Mouse (Mus musculus) neural tube, embryonic 15.5 days (tissue): ENCODE data around the gene Isg20l2. TPM values are rescaled to one million over a fixed set of nuclear protein-coding genes. Genes with fewer than 3 reads are reported as not detected.
A peak's percentile ranks its signal among the peaks of the same experiment; 100 is the strongest.
"Not testable (repeated sequence)": the region's sequence is repeated elsewhere in the genome, so short reads cannot be mapped to it uniquely, and the experiment has no call there.

ENCODE experiments used
- ATAC-seq: fragments of 200-750 bp; cut with Nextera tagmentation; 2 replicates; pipeline ENCODE4 v1.8.0; 2017; ENCODE audit warnings: mild to moderate bottlenecking, moderate TSS enrichment, moderate library complexity; ENCODE audit not compliant: low FRiP score
- H3K27ac ChIP-seq: fragments of 300-500 bp; sonication (generic); replicated peaks from 2 replicates; pipeline ENCODE4 v1.5.1; 2015; ENCODE audit warnings: mild to moderate bottlenecking, inconsistent platforms
- H3K27me3 ChIP-seq: fragments of 300-500 bp; sonication (generic); replicated peaks from 2 replicates; pipeline ENCODE4 v1.6.1; 2015; ENCODE audit warnings: inconsistent platforms
- H3K36me3 ChIP-seq: fragments of 300-500 bp; sonication (generic); 2 replicates; pipeline ENCODE4 v1.6.1; 2015; ENCODE audit warnings: inconsistent platforms
- H3K4me1 ChIP-seq: fragments of 300-500 bp; sonication (generic); 2 replicates; pipeline ENCODE4 v1.6.1; 2015; ENCODE audit warnings: inconsistent platforms
- H3K4me2 ChIP-seq: fragments of 300-500 bp; sonication (generic); 2 replicates; pipeline ENCODE4 v1.6.1; 2015; ENCODE audit warnings: inconsistent platforms, mild to moderate bottlenecking, moderate library complexity
- H3K4me3 ChIP-seq: fragments of 300-500 bp; sonication (generic); replicated peaks from 2 replicates; pipeline ENCODE4 v1.5.1; 2015; ENCODE audit warnings: mild to moderate bottlenecking, inconsistent platforms
- H3K9ac ChIP-seq: fragments of 300-500 bp; sonication (generic); replicated peaks from 2 replicates; pipeline ENCODE4 v1.6.1; 2015; ENCODE audit warnings: mild to moderate bottlenecking, inconsistent platforms
- H3K9me3 ChIP-seq: fragments of 300-500 bp; sonication (generic); replicated peaks from 2 replicates; pipeline ENCODE4 v1.6.1; 2016; ENCODE audit warnings: inconsistent platforms
- WGBS: fragments of 180-500 bp; shearing (Covaris S2); methylation state at CpG from one replicate; pipeline ENCODE4 v1.1.7; 2015; ENCODE audit warnings: mixed read lengths; 5-methylcytosine and 5-hydroxymethylcytosine counted together
- polyA plus RNA-seq: library from polyadenylated mRNA; unstranded; fragments of >200 nt; fragmentation: Nextera tagmentation; extraction: Ambion mirVana; gene quantifications from 2 replicates; pipeline ENCODE4 v1.2.1, GENCODE M21; 2015

The Isg20l2 gene
- polyA plus RNA-seq, 1 experiment from 2014 or later: 21.6 TPM

DNA sequence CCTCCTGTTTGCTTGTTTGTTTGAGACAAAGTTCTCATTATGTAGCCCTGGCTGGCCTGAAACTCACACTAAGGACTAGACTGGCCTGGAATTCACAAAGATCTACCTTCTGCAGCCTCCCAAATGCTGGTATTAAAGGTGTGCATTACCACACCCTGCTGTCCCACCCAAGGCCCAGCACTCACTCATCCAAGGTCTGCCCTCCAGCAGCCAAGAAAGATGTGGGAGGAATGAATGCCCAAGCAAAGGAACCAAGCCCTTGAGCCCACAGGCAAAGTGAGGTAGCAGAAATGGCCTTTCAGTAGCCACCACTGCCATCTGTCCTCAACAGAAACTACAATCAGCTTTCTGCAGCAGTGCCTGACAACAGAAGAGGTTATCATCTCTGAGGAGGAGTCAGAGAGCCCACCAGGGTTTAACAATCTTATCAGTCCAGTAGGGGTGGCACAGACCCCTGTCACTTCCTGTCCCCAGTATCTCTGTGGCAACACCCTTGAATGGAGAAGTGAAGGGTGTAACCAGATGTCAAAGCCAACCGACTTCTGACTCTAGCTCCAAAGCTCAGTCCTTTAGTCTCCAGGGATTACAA lies 29.0 kb upstream of the Isg20l2 start:
- Histone ChIP-seq H3K9ac (no peak overlapping the region), H3K4me1 (no peaks in the 10 kb centered on the region), H3K9me3 (no peaks in the 10 kb centered on the region), H3K4me3 (no peak overlapping the region), H3K36me3 (no peaks in the 10 kb centered on the region), H3K27me3 (no peaks in the 10 kb centered on the region), H3K4me2 (no peak overlapping the region), H3K27ac (no peak overlapping the region)
- 73% methylated on average over 1 of the region's 1 CpGs for WGBS
- no peak for ATAC-seq

DNA sequence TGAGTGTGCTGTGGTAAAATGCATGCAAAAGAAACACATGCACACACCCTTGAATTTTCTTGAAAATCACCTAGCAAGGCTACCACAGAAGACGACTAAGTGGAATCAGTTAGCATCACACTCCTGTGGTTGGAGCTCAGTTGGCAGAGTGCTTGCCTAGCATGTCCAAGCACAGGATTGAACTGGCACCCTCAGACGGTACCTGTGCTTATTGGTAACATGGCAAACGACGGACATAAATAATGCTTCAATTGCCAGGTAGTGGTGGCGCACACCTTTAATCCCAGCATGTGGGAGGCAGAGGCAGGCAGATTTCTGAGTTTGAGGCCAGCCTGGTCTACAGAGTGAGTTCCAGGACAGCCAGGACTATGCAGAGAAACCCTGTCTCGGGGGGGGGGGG lies 28.2 kb upstream of the Isg20l2 start:
- not testable (repeated sequence) for H3K4me2 ChIP-seq, H3K9me3 ChIP-seq, H3K9ac ChIP-seq, H3K27ac ChIP-seq, H3K4me3 ChIP-seq, H3K4me1 ChIP-seq, H3K27me3 ChIP-seq, H3K36me3 ChIP-seq, ATAC-seq
- 89% methylated on average over 5 of the region's 6 CpGs for WGBS

DNA sequence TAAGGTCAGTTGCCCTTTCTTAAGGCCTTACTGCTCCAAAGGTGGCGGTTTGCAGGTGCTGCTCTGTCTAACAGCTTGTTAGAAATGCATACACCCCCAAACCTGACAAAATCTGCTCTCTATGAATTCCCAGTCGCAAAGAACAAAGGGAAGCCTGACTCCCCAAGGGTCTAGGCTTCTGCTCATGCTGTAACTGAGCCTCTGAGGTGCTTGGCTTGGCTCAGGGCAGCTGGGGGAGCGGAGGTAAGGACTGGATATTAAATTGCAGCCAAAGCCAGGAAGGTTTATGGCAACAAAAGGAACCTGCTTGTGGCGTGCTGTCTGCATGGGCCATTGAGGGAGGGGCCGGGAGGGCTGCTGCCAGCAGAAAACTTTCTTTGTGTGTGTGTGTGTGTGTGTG lies 26.3 kb upstream of the Isg20l2 start:
- no peak for ATAC-seq
- H3K9me3 ChIP-seq: no peaks in the 10 kb centered on the region
- WGBS: 58% methylated on average over 5 of the region's 5 CpGs
- no peak overlapping the region for H3K27ac ChIP-seq
- no peaks in the 10 kb centered on the region for H3K36me3 ChIP-seq
- peaks cover 18% of the 10 kb centered on the region for H3K4me1 ChIP-seq
- no peak overlapping the region for H3K9ac ChIP-seq
- H3K27me3 ChIP-seq: no peaks in the 10 kb centered on the region
- H3K4me2 ChIP-seq: no peak overlapping the region
- H3K4me3 ChIP-seq: no peak overlapping the region

DNA sequence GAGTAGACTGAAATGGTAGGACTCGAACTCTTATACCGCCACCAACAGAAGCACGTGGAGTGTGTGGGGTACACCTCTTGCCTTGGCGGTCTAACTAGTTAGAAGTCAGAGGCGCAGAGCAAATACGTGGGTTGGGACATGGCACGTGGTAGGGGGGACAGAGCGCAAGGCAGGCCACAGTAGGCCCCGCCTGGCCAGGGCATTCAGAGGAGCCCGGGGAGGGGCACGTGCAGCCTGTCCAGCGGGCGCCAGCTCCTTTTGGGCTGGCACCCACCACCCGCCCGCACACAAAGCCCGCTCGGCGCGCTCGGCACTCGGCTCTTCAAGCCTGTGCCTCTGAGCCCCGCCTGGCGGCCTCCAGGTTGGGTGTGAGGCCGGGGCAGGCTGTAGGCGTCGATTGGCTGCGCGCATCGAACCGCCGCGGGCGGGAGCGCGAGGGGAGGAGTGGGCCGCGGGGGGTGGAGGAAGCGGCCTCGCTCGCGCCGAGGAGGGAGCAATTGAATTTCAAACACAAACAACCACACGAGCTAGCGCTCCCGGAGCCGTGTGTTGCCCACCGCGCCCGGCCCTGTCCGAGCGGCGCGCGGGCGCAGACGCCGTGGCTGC lies 24.1 kb upstream of the Isg20l2 start, which contains the start of gene Hdgf:
Gene Hdgf, plus strand, starts transcription at position 442 of the 606 bp plus-strand sequence.
- Histone ChIP-seq H3K36me3 (no peaks in the 10 kb centered on the region), H3K4me3 (peak within 1 kb of the TSS; percentile 97), H3K27ac (peak within 1 kb of the TSS; percentile 96), H3K4me2 (peak within 1 kb of the TSS; percentile 96), H3K27me3 (no peaks in the 10 kb centered on the region), H3K9ac (peak within 1 kb of the TSS; percentile 91), H3K4me1 (peaks cover 40% of the 10 kb centered on the region), H3K9me3 (no peaks in the 10 kb centered on the region)
- WGBS: under 1% methylated on average over 53 of the region's 57 CpGs
- peak; percentile 94 for ATAC-seq

DNA sequence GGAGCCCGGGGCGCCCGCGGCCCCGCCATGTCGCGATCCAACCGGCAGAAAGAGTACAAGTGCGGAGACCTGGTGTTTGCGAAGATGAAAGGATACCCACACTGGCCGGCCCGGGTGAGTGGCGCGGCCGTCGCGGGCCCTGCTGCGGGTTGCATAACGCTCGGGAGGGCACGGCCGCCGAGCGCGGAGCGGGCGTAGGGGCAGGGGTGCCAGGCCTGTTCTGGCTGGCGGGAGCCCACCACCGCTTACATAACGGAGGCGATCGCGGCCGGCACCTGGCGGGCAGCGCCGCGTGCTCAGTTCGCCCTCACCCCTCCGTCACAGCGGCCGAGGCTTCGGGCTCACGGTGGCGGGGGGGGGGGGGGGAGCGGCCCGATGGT lies 23.5 kb upstream of the Isg20l2 start:
- H3K27me3 ChIP-seq: no peaks in the 10 kb centered on the region
- H3K4me1 ChIP-seq: peaks cover 44% of the 10 kb centered on the region
- H3K9ac ChIP-seq: peak overlapping the region; percentile 91
- no peaks in the 10 kb centered on the region for H3K36me3 ChIP-seq
- ATAC-seq: peak; percentile 60
- peak overlapping the region; percentile 96 for H3K27ac ChIP-seq
- H3K9me3 ChIP-seq: no peaks in the 10 kb centered on the region
- peak overlapping the region; percentile 96 for H3K4me2 ChIP-seq
- WGBS: under 1% methylated on average over 44 of the region's 47 CpGs
- peak overlapping the region; percentile 97 for H3K4me3 ChIP-seq

DNA sequence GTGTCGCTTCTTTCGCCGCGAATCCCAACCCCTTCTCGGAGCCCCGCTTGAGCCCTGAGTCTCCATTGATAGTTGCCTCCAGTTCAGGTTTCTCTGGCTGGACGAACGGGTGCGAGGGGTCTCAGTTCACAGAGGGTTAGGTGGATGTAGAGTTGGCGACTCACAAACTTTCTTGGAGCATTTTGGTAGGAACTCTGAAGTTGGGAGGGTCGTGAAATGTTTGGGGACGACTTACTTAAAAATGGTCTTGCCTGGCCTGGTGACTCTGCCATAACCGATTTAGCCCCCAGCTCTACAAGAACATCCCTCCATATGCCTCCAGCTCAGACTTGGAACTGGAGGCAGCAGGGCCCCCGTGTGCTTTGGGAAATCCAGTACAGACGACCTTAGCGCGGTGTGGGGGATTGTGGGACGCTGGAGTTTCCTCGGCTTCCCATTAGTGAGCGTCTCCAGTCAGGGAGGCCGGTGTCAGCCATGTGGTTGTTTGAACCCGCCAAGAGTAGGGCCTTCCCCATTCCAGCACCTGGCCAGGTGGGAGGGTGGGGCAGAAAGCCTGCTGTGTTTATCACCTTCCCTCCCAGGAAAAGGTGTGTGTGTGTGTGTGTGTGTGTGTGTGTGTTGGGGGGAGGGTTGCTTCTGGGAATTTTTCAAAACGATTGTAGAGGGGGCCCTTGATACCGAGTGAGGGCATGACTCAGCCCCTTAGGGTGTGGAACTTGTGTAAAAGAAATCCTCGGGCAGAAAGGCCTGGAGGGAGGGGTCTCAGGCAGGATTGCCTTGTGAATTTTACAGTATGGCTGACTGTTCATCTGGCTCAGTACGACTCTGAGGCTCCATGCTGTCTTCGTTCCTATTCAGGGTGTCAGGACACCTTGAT lies 22.9 kb upstream of the Isg20l2 start:
- Histone ChIP-seq H3K4me3 (peak overlapping the region; percentile 97), H3K4me2 (peak overlapping the region; percentile 96), H3K36me3 (no peaks in the 10 kb centered on the region), H3K27ac (peak overlapping the region; percentile 96), H3K4me1 (peaks cover 46% of the 10 kb centered on the region), H3K9me3 (no peaks in the 10 kb centered on the region), H3K27me3 (no peaks in the 10 kb centered on the region), H3K9ac (peak overlapping the region; percentile 91)
- no peak for ATAC-seq
- under 1% methylated on average over 27 of the region's 27 CpGs for WGBS

DNA sequence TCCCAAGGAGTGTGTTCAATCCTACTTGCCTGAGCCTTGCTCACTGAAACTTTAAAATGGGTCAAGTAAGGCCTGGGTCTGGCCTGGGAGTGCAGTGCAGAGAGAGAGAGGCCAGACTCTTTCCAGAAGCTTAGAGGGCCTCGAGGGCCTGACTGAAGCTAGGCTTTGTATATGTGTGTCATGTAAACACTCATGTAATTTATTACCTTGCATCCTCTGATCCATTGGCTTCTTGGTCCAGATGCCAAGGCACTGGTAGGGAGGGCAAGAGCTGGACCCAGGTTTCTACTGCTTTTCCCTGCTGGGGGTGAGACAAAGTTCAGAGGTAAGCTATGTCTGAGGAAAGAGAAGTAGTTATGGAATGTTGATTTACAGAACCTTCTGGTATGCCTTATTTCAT lies 22.2 kb upstream of the Isg20l2 start:
- no peaks in the 10 kb centered on the region for H3K36me3 ChIP-seq
- peak overlapping the region; percentile 96 for H3K4me2 ChIP-seq
- ATAC-seq: no peak
- no peaks in the 10 kb centered on the region for H3K9me3 ChIP-seq
- H3K9ac ChIP-seq: peak overlapping the region; percentile 91
- H3K27me3 ChIP-seq: no peaks in the 10 kb centered on the region
- H3K4me1 ChIP-seq: peaks cover 46% of the 10 kb centered on the region
- peak overlapping the region; percentile 97 for H3K4me3 ChIP-seq
- WGBS: 6% methylated on average over 1 of the region's 1 CpGs
- peak overlapping the region; percentile 96; the same call in 1 of the 2 replicates for H3K27ac ChIP-seq

DNA sequence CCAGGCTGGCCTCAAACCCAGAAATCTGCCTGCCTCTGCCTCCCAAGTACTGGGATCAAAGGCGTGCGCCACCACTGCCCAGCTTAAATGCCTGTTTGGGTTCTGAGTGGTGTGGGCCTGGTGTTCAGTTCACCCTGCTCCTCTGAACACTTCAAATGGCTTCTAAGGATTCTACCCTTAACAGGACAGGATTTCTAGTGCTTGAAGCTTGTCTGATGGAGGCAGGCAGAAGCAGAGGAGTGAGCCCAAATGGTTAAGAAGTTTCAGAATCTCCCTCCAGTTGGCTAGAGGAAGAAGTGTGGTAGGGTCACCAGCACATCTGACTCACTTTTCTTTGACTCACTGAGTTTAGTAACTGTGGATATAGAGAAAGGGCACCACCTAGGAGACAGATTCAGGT lies 20.7 kb upstream of the Isg20l2 start:
- H3K4me2 ChIP-seq: peak overlapping the region; percentile 64
- 93% methylated on average over 2 of the region's 2 CpGs for WGBS
- no peak for ATAC-seq

DNA sequence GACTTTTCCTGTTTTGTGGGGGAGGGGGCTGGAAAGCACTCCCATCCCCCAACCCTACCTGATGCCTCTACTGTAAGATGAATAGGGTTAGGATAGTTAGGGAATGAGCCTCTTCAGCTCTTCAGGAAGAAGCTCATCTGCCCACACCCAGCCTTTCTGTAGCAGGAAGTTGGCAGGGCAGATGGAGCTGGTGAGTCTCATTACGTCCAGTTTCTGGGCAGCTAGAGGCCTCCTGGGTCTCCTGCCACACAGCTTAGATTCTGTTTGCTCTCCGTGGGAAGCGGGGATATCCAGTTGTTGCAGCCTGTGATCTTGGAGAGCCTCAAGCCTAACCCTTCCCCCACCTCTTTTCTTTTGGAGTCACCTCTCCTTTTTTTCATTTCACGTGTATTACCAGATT lies 20.2 kb upstream of the Isg20l2 start:
- Histone ChIP-seq H3K9me3 (no peaks in the 10 kb centered on the region), H3K36me3 (peaks cover 16% of the 10 kb centered on the region), H3K4me1 (peaks cover 46% of the 10 kb centered on the region), H3K4me3 (peak overlapping the region; percentile 42), H3K9ac (peak overlapping the region; percentile 51; the same call in 1 of the 2 replicates), H3K27ac (peak overlapping the region; percentile 84), H3K27me3 (no peaks in the 10 kb centered on the region), H3K4me2 (peak overlapping the region; percentile 64)
- 17% methylated on average over 4 of the region's 4 CpGs for WGBS
- no peak for ATAC-seq

More for the DNA sequence above, 20.7 kb upstream of the Isg20l2 start:
- Histone ChIP-seq H3K9ac (no peak overlapping the region), H3K36me3 (peaks cover 11% of the 10 kb centered on the region), H3K9me3 (no peaks in the 10 kb centered on the region), H3K4me3 (no peak overlapping the region), H3K27ac (0 out of 2 replicates have a peak overlapping the region, but pooled peaks have one; percentile 84), H3K27me3 (no peaks in the 10 kb centered on the region), H3K4me1 (peaks cover 46% of the 10 kb centered on the region)

DNA sequence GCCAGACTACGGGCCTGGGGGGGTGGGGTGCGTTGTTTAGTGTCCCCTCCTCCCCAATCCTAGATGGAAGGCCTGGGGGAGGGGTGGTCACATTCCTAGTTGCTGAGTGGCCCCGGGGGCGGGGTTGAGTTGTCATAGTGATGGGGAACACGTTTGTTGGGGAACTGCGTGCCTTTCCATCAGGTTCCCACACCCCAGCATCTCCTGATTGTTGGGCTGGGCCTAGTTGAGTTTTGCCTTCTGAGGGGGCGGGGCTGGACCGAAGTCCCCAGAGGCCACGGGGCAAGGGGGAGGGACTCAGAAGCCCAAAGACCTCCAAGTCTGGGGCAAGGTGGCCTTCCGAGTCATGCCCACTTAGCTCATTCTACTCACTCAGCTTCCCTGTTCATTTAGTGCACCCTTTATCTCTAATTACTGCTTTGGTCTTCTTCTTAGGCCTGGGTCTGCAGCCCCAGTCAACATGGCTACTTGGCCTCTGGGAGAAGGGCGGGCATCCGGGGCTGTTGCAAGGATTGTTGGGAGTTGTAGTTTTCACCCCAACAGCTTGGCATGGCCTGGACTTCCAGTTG lies 19.5 kb upstream of the Isg20l2 start:
- Histone ChIP-seq H3K9ac (peak overlapping the region; percentile 51), H3K4me3 (peak overlapping the region; percentile 42), H3K9me3 (no peaks in the 10 kb centered on the region), H3K27ac (peak overlapping the region; percentile 84), H3K4me2 (peak overlapping the region; percentile 64), H3K4me1 (peaks cover 46% of the 10 kb centered on the region), H3K27me3 (no peaks in the 10 kb centered on the region), H3K36me3 (peaks cover 23% of the 10 kb centered on the region)
- no peak for ATAC-seq
- 7% methylated on average over 12 of the region's 12 CpGs for whole genome bisulfite sequencing

DNA sequence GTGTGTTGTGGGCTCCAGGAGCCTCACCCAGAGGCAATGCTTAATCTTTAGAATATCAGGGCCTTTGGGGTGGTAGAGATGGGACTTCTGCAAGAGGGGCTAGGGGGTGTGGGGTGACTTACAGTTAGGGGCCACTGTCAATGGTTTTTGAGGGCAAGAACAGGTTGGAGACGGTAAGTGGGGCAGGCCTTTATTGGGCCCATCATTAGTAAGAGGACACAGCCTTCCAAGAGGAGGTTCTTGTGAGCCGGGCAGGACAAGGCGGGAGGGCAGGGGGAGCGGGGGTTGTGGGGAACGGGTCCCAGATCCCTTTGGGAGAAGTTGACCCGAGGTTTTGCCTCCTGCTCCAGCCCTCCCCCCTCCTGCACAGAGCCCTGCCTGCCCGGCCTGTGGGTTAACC lies 16.6 kb upstream of the Isg20l2 start:
- Histone ChIP-seq H3K4me2 (no peak overlapping the region), H3K9ac (no peak overlapping the region), H3K4me3 (no peak overlapping the region), H3K27ac (no peak overlapping the region), H3K27me3 (no peaks in the 10 kb centered on the region), H3K4me1 (peaks cover 32% of the 10 kb centered on the region), H3K9me3 (no peaks in the 10 kb centered on the region), H3K36me3 (peaks cover 42% of the 10 kb centered on the region)
- ATAC-seq: no peak
- WGBS: 87% methylated on average over 7 of the region's 7 CpGs
